Mouse (Mus musculus) adrenal gland, adult 2 months (tissue): ENCODE measurements around the gene Syt2. TPM values are rescaled to one million over a fixed set of nuclear protein-coding genes. Genes with fewer than 3 reads are reported as not detected.

Experiments used
- DNase-seq: peaks from one replicate; pipeline ENCODE4 v3.0.0; 2021
- polyA plus RNA-seq: library from polyadenylated mRNA; depleted of rRNA; stranded (reverse); fragments of >200 nt; gene quantifications from 2 replicates; pipeline ENCODE4 v1.2.3, GENCODE M21; 2012
- total RNA-seq, 2 experiments: library from RNA; stranded (reverse); gene quantifications; 2 replicates each; pipeline ENCODE4 v1.2.3; 2021

Syt2 gene
- total and polyA plus RNA-seq, 3 experiments, result 0.01 to 0.17 (median 0.06) TPM

- DNase-seq, result no peak
Observed at GRCm38 (mm10) chr1:134650816-134651215, 4.3 kb downstream of the Syt2 start.

DNA sequence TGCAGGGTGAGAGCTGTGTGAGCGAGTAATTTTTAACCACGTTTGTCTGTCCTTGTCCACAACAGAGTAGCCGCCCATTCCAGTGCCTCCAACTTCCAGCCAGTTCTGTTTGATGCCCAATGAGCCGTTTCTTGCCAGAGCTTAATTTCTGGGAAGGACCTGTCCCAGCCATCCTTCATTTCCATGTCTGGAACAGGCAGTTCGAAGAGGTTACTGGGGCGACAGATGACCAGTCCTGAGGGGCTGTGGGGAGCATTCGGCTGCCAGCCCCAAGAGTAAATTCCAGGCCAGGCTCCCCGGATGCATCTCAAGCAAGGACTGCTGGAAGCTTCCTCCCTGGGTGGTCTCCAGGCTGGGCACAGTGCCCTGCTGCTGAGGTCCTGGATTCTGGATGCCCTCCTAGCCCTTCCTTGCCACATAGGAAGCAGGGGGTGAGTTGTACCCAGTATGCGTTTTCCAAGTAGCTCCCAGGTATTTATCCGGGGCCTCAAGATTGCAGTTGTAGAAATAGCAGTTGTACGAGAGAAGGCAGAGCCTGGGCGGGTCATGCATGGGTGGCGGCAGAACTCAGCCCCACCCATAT, 4.9 kb downstream of the Syt2 start:
- no peak for DNase-seq

- peak; percentile 19 for DNase-seq
Observed at GRCm38 (mm10) chr1:134651851-134652398, 5.4 kb downstream of the Syt2 start.

DNA sequence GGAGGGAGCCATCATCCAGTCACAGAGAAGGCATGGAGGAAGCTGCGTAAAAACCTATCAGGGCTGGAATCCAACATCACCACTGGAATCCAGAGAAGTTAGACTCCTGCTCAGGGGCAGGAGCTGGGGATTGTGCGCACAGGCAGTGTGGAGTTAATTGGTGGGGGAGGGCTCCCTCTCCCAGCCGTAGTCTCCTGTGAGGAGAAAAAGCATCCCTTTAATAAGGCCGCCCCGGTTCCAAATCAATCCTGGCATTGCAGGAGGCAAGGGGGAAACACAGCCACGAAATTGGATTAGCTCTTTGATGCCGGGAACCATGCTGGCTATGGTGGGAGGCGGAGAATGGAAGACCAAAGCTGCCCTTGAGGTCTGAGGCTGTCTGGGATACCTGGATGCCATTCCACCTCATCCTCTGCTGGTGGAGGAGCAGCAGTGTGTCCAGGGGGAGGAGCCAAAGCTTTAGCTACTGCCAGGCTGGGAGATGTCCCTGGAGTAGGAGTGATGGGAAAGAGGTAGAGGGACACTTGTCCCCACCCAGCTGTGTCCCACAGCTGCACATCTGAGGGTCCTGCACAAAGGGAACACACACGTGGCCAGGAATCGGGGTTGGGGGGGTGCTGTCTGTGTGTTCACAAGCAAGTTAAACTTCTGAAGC, 7.3 kb downstream of the Syt2 start:
- DNase-seq, result no peak

DNA sequence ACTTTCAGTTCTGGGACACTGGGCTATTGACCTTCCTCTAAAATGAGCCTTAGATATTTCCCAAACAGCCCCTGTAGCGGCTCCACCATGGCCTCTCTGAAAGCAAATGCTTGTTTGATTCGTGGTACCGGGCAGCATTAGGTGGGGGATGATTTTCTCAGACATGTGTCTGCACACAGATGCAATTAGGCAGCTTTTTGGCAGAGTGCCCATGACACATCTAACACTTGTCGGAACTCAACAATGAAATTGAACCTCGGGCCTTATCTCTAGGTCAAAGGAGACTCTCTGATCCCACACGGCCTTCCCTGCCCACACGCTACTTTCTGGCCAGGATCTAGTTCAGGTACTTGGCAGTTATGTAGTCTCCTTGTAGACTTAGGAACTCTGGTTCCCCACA, 12.4 kb downstream of the Syt2 start:
- no peak for DNase-seq

GRCm38 (mm10) chr1:134660163-134660562, 13.7 kb downstream of the Syt2 start:
- no peak for DNase-seq

DNA sequence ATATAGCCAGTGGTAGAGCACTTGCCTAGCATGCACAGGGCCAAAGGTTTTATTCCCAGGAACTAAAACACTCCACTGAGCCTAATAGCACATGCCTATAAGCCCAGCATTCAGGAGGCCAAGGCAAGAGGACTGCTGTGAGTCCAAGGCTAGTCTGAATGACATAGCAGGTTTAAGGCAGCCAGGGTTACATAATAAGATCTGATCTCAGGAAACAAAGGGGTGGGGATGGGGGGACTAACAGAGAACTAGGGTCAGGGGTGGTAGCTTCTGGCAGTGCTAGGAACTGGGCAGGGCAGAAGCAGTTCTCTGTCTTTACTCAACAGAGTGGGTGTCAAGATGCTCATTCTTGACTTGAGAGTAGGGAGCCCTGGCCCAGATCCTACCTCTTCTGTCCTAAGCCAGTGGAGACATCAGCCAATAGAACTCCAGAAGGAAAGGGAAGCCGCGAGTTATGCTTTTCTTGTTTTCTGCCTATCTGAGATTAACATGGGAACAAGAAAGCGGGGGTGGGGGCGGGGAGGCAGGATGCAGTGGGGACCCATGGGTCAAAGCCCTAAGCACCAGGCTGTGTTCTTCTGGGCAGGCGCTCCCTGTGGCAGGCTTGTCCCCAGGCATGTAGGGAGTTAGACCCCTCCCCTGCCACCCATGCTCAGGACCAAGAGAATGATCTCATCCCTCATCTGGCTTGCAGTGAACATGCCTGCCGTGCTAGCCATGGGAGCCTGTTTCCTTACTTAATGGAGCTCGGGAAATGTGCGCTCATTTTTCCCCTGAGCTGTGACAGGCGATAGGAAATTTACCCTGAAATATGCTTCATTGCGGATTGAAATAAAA, 25.0 kb downstream of the Syt2 start:
- DNase-seq, result no peak

- DNase-seq, result peak; percentile 31
Observed at GRCm38 (mm10) chr1:134674312-134674711, 27.8 kb downstream of the Syt2 start.

GRCm38 (mm10) chr1:134679445-134679844, 33.0 kb downstream of the Syt2 start:
- no peak for DNase-seq

DNA sequence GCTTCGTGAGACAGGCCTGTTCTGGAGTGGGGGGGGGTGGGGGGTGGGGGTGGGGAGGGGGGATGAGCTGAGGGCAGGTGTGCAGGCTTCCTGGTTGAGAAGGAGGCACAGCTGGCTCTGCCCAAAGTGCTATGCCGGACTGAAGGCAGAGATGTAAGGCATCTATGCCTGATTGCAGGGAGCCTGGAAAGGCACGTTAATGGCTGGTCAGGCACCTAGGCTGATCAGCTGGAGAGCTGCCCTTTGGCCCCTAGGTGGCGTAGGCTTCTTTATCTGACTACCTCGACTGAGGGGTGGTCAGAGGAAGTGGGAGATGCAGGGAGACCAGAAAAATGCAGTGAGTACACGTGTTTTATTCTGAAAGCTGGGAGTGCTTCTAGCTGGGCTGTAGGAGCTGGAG, 34.1 kb downstream of the Syt2 start:
- no peak for DNase-seq

GRCm38 (mm10) chr1:134682460-134682859, 36.0 kb downstream of the Syt2 start:
- DNase-seq, result no peak

GRCm38 (mm10) chr1:134686834-134687421, 40.5 kb downstream of the Syt2 start:
- no peak for DNase-seq

DNA sequence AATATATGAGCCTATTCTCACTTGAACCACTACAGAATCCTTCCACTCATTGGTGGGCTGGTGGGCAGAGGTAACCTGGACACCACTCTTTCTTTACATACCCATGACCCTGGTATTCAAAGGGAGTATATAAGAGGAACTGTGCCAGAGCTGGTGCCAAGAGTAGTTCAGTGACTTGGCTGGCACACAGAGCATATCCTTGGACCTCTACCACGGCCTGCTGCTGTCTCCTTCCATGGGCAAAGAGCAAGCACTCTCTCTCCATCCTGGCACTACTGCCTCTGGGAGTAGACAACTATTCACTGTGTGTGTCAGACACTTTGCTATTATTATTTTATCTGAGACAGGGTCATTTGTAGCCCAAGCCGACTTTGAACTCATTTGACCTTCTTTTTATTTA, 49.8 kb downstream of the Syt2 start:
- DNase-seq, result no peak

- DNase-seq, result no peak
Observed at GRCm38 (mm10) chr1:134697073-134697472, 50.6 kb downstream of the Syt2 start.

GRCm38 (mm10) chr1:134697522-134698250, 51.2 kb downstream of the Syt2 start:
- DNase-seq, result no peak

DNA sequence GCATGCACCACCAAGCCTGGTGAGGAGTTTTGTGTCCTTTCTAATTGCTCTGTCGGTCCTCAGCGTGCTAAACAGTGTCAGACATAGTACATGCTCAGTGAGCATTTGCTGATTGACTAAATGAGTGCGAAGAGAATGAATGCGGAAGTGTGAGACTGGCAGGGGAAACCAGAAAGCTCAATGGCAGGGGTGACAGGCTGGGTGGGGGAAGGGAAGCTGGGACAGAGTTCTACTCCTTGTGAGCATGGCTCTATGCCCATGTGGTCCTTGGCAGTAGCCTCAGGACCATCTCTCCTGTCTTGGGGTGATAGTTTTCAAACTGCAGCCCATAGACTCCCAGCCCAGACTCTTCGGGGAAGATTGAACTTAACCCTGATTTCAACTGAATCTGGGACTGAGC, 52.0 kb downstream of the Syt2 start:
- DNase-seq, result no peak

GRCm38 (mm10) chr1:134699390-134699789, 52.9 kb downstream of the Syt2 start:
- DNase-seq, result no peak

DNA sequence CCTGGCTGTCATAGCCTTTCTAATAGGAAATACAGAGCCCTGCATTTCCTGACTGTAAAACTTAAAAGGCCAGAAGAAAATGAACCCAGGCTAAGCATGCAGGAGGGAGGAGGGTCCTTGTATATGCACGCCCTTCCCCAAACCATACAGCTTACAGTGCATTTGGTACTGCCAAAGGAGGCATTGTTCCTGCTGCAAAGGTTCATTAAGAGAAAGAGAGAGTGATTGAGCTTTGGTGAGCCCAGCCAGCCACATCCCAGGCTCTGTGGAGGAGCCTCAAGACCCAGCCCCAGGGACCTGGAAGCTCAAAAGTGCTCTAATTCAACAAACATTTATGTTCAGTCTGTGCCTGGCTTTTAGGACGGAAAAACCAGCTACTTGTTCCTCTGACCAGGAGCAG, 53.7 kb downstream of the Syt2 start:
- no peak for DNase-seq

DNA sequence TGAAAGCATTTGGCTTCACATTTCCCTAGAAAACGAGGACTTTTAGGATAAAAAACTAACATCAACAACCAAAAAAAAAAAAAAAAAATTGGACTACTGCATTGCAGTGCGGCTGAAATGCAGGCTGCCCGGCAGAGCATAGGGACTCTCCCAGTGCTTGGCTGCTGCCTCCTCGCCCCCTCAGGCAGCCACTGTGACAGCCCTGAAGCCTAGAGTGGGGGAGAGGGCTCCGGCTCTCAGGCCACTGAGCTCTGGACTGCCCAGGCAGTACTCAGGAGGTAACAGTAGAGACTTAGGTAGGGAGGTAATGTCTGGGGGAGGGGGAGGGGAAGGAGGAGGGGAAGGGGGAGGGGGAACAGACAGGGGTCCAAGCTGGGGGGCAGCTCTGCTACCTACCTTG, 54.2 kb downstream of the Syt2 start:
- no peak for DNase-seq

DNA sequence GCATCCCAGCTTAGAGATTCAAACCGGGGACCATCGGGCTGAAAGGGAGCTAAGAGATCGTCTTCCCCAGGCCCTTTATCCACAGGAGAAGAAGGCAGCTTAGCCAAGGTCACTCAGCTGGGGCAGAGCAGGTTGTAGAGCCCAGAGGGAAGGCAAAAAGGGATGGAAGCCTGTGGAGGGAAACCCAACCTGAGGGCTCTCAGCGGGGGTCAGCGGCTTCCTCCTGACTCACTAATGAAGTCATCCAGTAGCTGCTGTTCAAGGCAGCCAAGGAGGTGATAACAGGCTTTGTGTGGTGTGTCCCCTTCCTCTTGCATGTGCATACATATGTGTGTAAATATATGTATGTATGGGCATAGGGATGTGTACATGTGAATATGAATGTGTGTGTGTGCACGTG, 54.7 kb downstream of the Syt2 start:
- no peak for DNase-seq

GRCm38 (mm10) chr1:134703232-134703631, 56.8 kb downstream of the Syt2 start:
- peak; percentile 26 for DNase-seq
